Mouse (Mus musculus) neutrophil, adult 59 days (primary cell): ENCODE measurements around the gene Smim7. TPM values are rescaled to one million over a fixed set of nuclear protein-coding genes. Genes with fewer than 3 reads are reported as not detected.

Source experiments
- total RNA-seq, 2 experiments: library from RNA; stranded (reverse); gene quantifications; 1 replicate in 1 of 2; 2 replicates in 1 of 2; pipeline ENCODE4 v1.2.4; 2023

Gene Smim7
- total RNA-seq: 100 to 1,000 TPM in 1 of 2 experiments, 10 to 100 TPM in 1; 96.9 to 109 TPM

GRCm38 (mm10) chr8:72570633-72571610 is at the start of gene Smim7:
Smim7 (minus strand) TSS chr8:72571088.

GRCm38 (mm10) chr8:72571611-72572473 is 954 bp upstream of the Smim7 start, which contains the start of gene Tmem38a:
Tmem38a (plus strand) TSS chr8:72572055.

DNA sequence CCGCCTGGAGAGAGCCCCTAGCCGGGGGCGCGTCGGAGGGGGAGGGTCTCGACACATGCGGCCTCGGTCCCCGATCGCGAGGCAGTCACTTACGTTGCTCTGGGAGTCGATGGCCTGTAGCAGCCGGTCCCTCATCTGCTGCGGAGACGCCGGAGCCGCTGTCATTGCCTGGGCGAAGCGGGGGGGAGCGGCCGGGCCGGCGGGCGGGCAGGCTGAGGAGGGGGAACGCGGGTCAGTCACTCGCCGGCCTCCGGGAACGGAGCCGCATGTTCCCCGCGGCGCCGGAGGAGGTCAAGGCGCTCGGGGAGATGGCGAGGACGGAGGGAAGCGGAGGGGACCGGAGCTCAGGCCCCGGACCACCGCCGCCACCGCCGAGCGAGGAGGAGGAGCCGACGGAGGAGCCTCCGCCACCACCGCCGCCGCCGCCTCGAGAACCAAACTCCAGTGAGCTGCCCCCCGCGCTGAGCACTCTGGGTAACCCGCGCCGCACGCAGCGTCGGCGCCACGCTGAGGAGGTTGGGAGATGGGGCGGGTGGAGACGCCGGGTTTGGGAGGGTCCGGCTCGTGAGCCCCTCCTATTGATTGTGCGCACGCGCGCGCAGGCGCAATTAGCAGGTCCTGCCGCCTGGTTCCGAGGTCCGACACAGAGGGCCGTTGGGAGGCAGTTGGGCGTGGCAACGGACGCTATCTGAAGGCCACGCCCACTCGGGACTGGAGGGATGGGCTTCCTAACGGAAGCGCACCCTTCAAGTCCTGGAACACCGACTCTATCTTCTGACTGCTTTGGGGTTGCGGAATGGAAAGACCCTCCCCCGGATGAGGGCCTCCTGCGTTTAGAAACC is 22.9 kb downstream of the Smim7 start, which contains the start of gene Med26:
Gene Med26 (minus strand): TSS at position 469 of the 842 bp plus-strand sequence.

Other genes starting within 250 kb of the Smim7 start
- gene Eps15l1, start 149.6 kb downstream of the Smim7 start, total RNA-seq: 10 to 100 TPM; 54.1 to 62.4 TPM
- not detected for gene Calr3, start 127.2 kb downstream of the Smim7 start, total RNA-seq
- gene 1700030K09Rik, start 127.2 kb downstream of the Smim7 start, total RNA-seq: 1 to 10 TPM; 3.0 to 3.1 TPM
- gene Cherp, start 95.9 kb downstream of the Smim7 start, total RNA-seq: 10 to 100 TPM; 62.0 to 74.2 TPM
- gene Slc35e1, start 78.5 kb downstream of the Smim7 start, total RNA-seq: 100 to 1,000 TPM; 120 to 123 TPM
- 10 to 100 TPM; 12.9 to 13.5 TPM for gene Med26, start 22.8 kb downstream of the Smim7 start, total RNA-seq
- gene Tmem38a, start 967 bp upstream of the Smim7 start, total RNA-seq: 10 to 100 TPM; 16.2 to 16.3 TPM
- gene Nwd1, start 75.6 kb upstream of the Smim7 start, total RNA-seq: under 1 TPM; 0.42 to 0.44 TPM
- gene Sin3b, start 152.2 kb upstream of the Smim7 start, total RNA-seq: 100 to 1,000 TPM; 134 to 144 TPM
- gene F2rl3, start 190.8 kb upstream of the Smim7 start, total RNA-seq: under 1 TPM; 0.49 to 0.98 TPM